Mouse (Mus musculus) CH12F3 (cell line): Measurements from ENCODE around the gene Rnf169.

Experiments used
- in situ Hi-C: fragments of 300-500 bp; cut with MboI; formaldehyde crosslinking; loops from 2 replicates; pipeline ENCODE4 v1.14.3; 2020; ENCODE audit warnings: low sequenced_read_pairs

The Rnf169 gene

GRCm38 (mm10) chr7:99896905-99897304, 83.3 kb downstream of the Rnf169 start:
- in situ Hi-C loops, result no loop called here

- in situ Hi-C loops, result no loop called here
Observed at GRCm38 (mm10) chr7:99894478-99894877, 85.8 kb downstream of the Rnf169 start.

GRCm38 (mm10) chr7:99893967-99894366, 86.3 kb downstream of the Rnf169 start:
- in situ Hi-C loops, result no loop called here

GRCm38 (mm10) chr7:99892351-99892750, 87.9 kb downstream of the Rnf169 start:
- in situ Hi-C loops, result no loop called here

GRCm38 (mm10) chr7:99891471-99891870, 88.8 kb downstream of the Rnf169 start:
- in situ Hi-C loops, result no loop called here

GRCm38 (mm10) chr7:99890168-99890755, 90.0 kb downstream of the Rnf169 start:
- in situ Hi-C loops, result no loop called here

GRCm38 (mm10) chr7:99889175-99889880, 90.9 kb downstream of the Rnf169 start:
- in situ Hi-C loops, result no loop called here

- in situ Hi-C loops, result no loop called here
Observed at GRCm38 (mm10) chr7:99887743-99888142, 92.5 kb downstream of the Rnf169 start.

- in situ Hi-C loops, result no loop called here
Observed at GRCm38 (mm10) chr7:99887230-99887735, 93.0 kb downstream of the Rnf169 start.

- in situ Hi-C loops, result no loop called here
Observed at GRCm38 (mm10) chr7:99878254-99878653, 102.0 kb downstream of the Rnf169 start.

GRCm38 (mm10) chr7:99876345-99876744, 103.9 kb downstream of the Rnf169 start:
- in situ Hi-C loops, result no loop called here

- in situ Hi-C loops, result no loop called here
Observed at GRCm38 (mm10) chr7:99875891-99876290, 104.4 kb downstream of the Rnf169 start.

GRCm38 (mm10) chr7:99873965-99874364, 106.3 kb downstream of the Rnf169 start:
- in situ Hi-C loops, result no loop called here
